Mouse (Mus musculus) ES-E14 (cell line): ENCODE measurements around the gene Grifin. TPM values are rescaled to one million over a fixed set of nuclear protein-coding genes. Genes with fewer than 3 reads are reported as not detected.

Source experiments
- DNase-seq: peaks from one replicate; pipeline ENCODE4 v3.0.0-alpha.2; 2013; ENCODE audit warnings: low read depth, low spot score
- H3K27ac ChIP-seq: 2 replicates; pipeline ENCODE4 v1.5.1; 2012; ENCODE audit warnings: low read depth, mild to moderate bottlenecking, low read length, moderate library complexity, mixed read lengths; ENCODE audit not compliant: poor library complexity, insufficient read depth, severe bottlenecking
- H3K36me3 ChIP-seq: 2 replicates; pipeline ENCODE4 v1.6.1; 2012; ENCODE audit warnings: mild to moderate bottlenecking, low read length, moderate library complexity, mixed read lengths; ENCODE audit not compliant: control insufficient read depth, poor library complexity, insufficient read depth, severe bottlenecking
- H3K4me1 ChIP-seq, 2 experiments: fragments of 150-350 bp in 1 of 2; sonication (generic) in 1 of 2; 2 replicates each; pipeline ENCODE4 v1.6.1; 2012; ENCODE audit warnings: low read length in 2 of 2, mild to moderate bottlenecking in 1 of 2, mixed read lengths in 1 of 2; ENCODE audit not compliant: control insufficient read depth in 2 of 2, insufficient read depth in 2 of 2, poor library complexity in 1 of 2
- H3K4me3 ChIP-seq, 2 experiments: fragments of 150-350 bp in 1 of 2; sonication (generic) in 1 of 2; 2 replicates each; pipeline ENCODE4 v1.5.1; 2012; ENCODE audit warnings: low read length in 2 of 2, low read depth in 1 of 2, mild to moderate bottlenecking in 1 of 2, mixed read lengths in 1 of 2; ENCODE audit not compliant: insufficient read depth in 1 of 2, poor library complexity in 1 of 2, severe bottlenecking in 1 of 2
- H3K9ac ChIP-seq: 2 replicates; pipeline ENCODE4 v1.6.1; 2012; ENCODE audit warnings: low read depth, mild to moderate bottlenecking, low read length, mixed read lengths; ENCODE audit not compliant: poor library complexity, insufficient read depth, severe bottlenecking
- H3K9me3 ChIP-seq: fragments of 150-350 bp; sonication (generic); 2 replicates; pipeline ENCODE4 v1.6.1; 2012; ENCODE audit warnings: low read depth, mild to moderate bottlenecking, low read length; ENCODE audit not compliant: control insufficient read depth, insufficient read depth
- CHD2 ChIP-seq: IDR thresholded peaks from 2 replicates; pipeline ENCODE4 v1.6.1; 2014; ENCODE audit warnings: mild to moderate bottlenecking, low read depth, low read length, inconsistent platforms
- HCFC1 ChIP-seq: IDR thresholded peaks from 2 replicates; pipeline ENCODE4 v1.6.1; 2012; ENCODE audit warnings: low read length, inconsistent platforms, borderline replicate concordance; ENCODE audit not compliant: insufficient read depth
- MAFK ChIP-seq: IDR thresholded peaks from 2 replicates; pipeline ENCODE4 v1.6.1; 2014; ENCODE audit warnings: mild to moderate bottlenecking, low read depth, low read length, inconsistent platforms; ENCODE audit not compliant: insufficient read depth
- ZC3H11A ChIP-seq: IDR thresholded peaks from 2 replicates; pipeline ENCODE4 v1.6.1; 2012; ENCODE audit warnings: low read depth, mild to moderate bottlenecking, inconsistent platforms, low read length, borderline replicate concordance
- ZNF384 ChIP-seq: IDR thresholded peaks from 2 replicates; pipeline ENCODE4 v1.6.1; 2012; ENCODE audit warnings: low read depth, low read length, inconsistent platforms
- in situ Hi-C, 2 experiments: fragments of 600-800 bp; cut with MboI; formaldehyde crosslinking; loops; one replicate each; pipeline ENCODE4 v1.15.1; 2025; ENCODE audit warnings: low sequenced_read_pairs in 2 of 2, inconsistent platforms in 1 of 2; ENCODE audit not compliant: unreplicated experiment in 2 of 2
- total RNA-seq: library from RNA; depleted of rRNA; stranded (reverse); fragments of 300-350 nt; gene quantifications from 2 replicates; pipeline ENCODE4 v1.2.3, GENCODE M21; 2012

Gene Grifin
- total RNA-seq, 1 experiment = 0.89 TPM

DNA sequence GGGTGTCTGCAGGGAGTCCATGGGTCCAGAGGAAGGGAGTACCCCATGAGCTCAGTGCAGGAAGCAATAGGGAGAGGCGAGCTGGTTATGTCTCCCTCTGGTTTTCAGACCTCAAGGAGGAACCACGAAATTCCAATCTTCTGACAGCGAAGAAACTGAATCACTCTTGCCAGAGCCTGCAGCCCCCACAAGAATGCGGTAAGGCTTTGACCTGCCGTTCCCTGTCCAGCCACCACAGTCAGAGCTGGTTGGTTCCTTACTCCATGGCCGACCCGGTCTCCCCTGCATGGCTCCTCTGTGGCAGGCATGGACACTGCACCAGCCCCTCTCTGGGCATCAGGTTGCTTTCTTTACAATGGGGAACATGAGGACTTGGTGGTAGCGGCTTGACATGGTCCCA lies 39.5 kb upstream of the Grifin start:
- H3K27ac ChIP-seq = no peak overlapping the region
- DNase-seq = no peak
- TF ChIP-seq CHD2 (no peak), ZNF384 (no peak), HCFC1 (no peak), MAFK (no peak), ZC3H11A (no peak)

DNA sequence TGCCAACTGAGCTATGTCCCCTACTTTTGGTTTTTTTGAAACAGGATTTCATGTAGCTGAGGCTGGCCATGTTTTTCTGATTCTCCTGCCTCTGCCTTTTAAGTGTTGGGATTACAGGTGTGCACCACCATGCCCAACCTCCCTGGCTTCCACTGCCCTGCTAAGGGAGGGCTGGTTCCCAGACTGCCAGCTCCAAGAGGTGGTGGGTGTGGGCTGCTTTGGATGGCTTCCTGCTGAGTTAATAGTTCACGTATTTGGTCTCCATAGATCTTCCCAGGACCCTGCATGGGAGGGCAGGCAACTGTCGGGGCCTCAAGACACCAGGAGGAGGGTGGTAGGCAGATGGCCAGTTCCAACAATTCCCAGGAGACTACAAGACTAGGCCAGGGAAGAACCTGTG lies 37.7 kb upstream of the Grifin start:
- no peak for DNase-seq
- Histone ChIP-seq H3K9me3 (no peaks in the 10 kb centered on the region), H3K4me1 (no peaks in the 10 kb centered on the region; a peak in 1 of 4 replicates), H3K27ac (no peak overlapping the region), H3K36me3 (no peaks in the 10 kb centered on the region), H3K9ac (no peak overlapping the region), H3K4me3 (no peak overlapping the region)
- in situ Hi-C loops = no loop called here
- no peak for TF ChIP-seq ZNF384
- TF ChIP-seq ZC3H11A = no peak
- no peak for TF ChIP-seq HCFC1
- TF ChIP-seq MAFK = no peak
- TF ChIP-seq CHD2 = no peak

More for the DNA sequence above, 39.5 kb upstream of the Grifin start:
- peaks cover 0 to 12% of the 10 kb centered on the region in 2 experiments; a peak in 2 of 4 replicates for H3K4me1 ChIP-seq
- no peaks in the 10 kb centered on the region for H3K36me3 ChIP-seq
- in situ Hi-C loops = no loop called here
- H3K4me3 ChIP-seq = no peak overlapping the region
- H3K9me3 ChIP-seq = no peaks in the 10 kb centered on the region
- no peak overlapping the region for H3K9ac ChIP-seq

DNA sequence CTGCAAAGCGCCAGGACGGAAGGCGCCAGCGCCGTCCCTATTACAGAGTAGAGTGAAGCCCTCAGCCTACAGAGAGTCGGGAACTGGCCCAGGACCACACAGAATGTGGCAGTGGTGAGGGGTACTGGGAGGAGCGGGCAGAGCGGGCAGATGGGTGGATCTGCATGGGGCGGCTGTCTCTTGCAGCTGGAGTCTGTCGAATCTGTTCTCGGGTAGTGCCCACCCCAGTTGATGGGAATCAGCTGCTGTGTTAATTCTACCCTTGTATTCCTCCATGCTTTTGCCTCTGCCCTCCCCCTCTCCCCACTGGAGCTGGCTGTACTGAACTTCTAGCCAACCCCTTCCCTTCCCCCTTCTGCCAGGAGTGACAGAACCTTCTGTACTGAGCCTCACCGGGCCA lies 36.8 kb upstream of the Grifin start:
- in situ Hi-C loops = no loop called here
- H3K36me3 ChIP-seq = no peaks in the 10 kb centered on the region
- TF ChIP-seq MAFK = no peak
- TF ChIP-seq ZC3H11A = no peak
- no peak for TF ChIP-seq CHD2
- TF ChIP-seq HCFC1 = no peak
- TF ChIP-seq ZNF384 = no peak
- DNase-seq = no peak
- H3K9ac ChIP-seq = no peak overlapping the region
- H3K4me1 ChIP-seq = no peaks in the 10 kb centered on the region; a peak in 1 of 4 replicates
- H3K9me3 ChIP-seq = no peaks in the 10 kb centered on the region
- no peak overlapping the region for H3K4me3 ChIP-seq
- no peak overlapping the region for H3K27ac ChIP-seq

DNA sequence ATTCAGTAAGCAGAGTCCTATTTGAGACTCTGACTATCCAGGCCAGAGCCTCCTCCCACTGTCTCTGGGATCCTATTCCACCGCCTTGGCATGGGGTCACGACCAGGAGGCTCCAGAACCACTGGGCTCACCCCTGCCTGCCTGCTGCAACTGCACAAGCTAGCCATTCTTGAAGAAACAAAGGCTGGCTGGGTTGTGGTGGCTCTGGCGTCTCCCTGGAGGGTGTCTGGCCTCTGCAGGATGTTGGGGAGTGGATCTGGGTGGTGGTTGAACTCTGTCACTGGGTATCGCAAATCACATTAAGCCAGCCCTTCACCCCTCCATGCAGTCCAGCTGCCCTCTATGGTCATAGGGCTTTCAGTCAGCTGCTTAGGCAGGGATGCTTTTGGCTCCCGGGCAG lies 35.1 kb upstream of the Grifin start:
- H3K9me3 ChIP-seq = no peaks in the 10 kb centered on the region
- no peaks in the 10 kb centered on the region for H3K36me3 ChIP-seq
- H3K27ac ChIP-seq = no peak overlapping the region
- no peak overlapping the region for H3K9ac ChIP-seq
- no peak for DNase-seq
- in situ Hi-C loops = no loop called here
- no peak overlapping the region for H3K4me3 ChIP-seq
- no peaks in the 10 kb centered on the region for H3K4me1 ChIP-seq
- TF ChIP-seq ZNF384 (no peak), HCFC1 (no peak)

DNA sequence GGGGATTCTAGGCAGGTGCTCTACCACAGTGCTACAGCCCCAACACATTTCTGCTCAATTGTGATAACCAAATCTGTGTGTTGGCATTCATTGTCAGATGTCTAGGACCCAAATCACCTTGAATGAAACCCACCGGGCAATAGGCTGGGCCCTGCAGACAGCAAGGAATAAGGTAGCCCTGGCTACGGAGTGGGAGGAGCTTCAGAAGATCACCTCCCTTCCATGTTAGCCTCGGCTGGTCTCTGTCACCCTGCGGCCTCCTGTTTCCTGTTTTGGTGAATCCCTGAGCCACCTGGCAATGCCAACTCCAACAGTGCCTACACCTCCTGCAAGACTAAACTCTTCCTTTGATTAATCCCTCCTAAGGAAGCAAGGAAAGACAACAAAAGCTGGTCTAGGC lies 32.9 kb upstream of the Grifin start:
- no peaks in the 10 kb centered on the region for H3K9me3 ChIP-seq
- no peak for TF ChIP-seq HCFC1
- no peak for TF ChIP-seq MAFK
- no peak for TF ChIP-seq ZC3H11A
- TF ChIP-seq CHD2 = no peak
- TF ChIP-seq ZNF384 = no peak
- H3K27ac ChIP-seq = no peak overlapping the region
- DNase-seq = no peak
- H3K36me3 ChIP-seq = no peaks in the 10 kb centered on the region
- no peak overlapping the region for H3K9ac ChIP-seq
- H3K4me3 ChIP-seq = no peak overlapping the region
- in situ Hi-C loops = no loop called here
- H3K4me1 ChIP-seq = no peaks in the 10 kb centered on the region
